Mouse (Mus musculus) liver, postnatal 0 days (tissue): Measurements from ENCODE around the gene Spcs1.

Source experiments
- CTCF ChIP-seq: sonication (generic); IDR thresholded peaks from 2 replicates; pipeline ENCODE4 v1.5.1; 2016; ENCODE audit warnings: antibody characterized with exemption, low read depth
- EP300 ChIP-seq: IDR thresholded peaks from 2 replicates; pipeline ENCODE4 v1.6.1; 2016; ENCODE audit warnings: antibody characterized with exemption, low read depth, mild to moderate bottlenecking

- TF ChIP-seq EP300 (peak; percentile 97), CTCF (no peak)
These were observed 44.3 kb upstream of the Spcs1 start for GRCm38 (mm10) chr14:31045817-31046216.
